Mouse (Mus musculus) embryonic facial prominence, embryonic 13.5 days (tissue): ENCODE measurements around the gene Sntb2. TPM values are rescaled to one million over a fixed set of nuclear protein-coding genes. Genes with fewer than 3 reads are reported as not detected.
"Not testable (repeated sequence)": the region's sequence is repeated elsewhere in the genome, so short reads cannot be mapped to it uniquely, and the experiment has no call there.

ENCODE experiments used
- ATAC-seq: fragments of 200-750 bp; cut with Nextera tagmentation; 2 replicates; pipeline ENCODE4 v1.8.0; 2017; ENCODE audit warnings: low read depth; ENCODE audit not compliant: insufficient number of reproducible peaks, insufficient read depth, low FRiP score, low TSS enrichment
- H3K27ac ChIP-seq: fragments of 300-500 bp; sonication (generic); 2 replicates; pipeline ENCODE4 v1.5.1; 2015; ENCODE audit warnings: moderate library complexity, mild to moderate bottlenecking, inconsistent platforms
- H3K27me3 ChIP-seq: fragments of 300-500 bp; sonication (generic); 2 replicates; pipeline ENCODE4 v1.6.1; 2015; ENCODE audit warnings: mild to moderate bottlenecking, inconsistent platforms
- H3K36me3 ChIP-seq: fragments of 300-500 bp; sonication (generic); 2 replicates; pipeline ENCODE4 v1.6.1; 2015; ENCODE audit warnings: mild to moderate bottlenecking, inconsistent platforms
- H3K4me1 ChIP-seq: fragments of 300-500 bp; sonication (generic); 2 replicates; pipeline ENCODE4 v1.6.1; 2015; ENCODE audit warnings: inconsistent platforms
- H3K4me2 ChIP-seq: fragments of 300-500 bp; sonication (generic); 2 replicates; pipeline ENCODE4 v1.6.1; 2015; ENCODE audit warnings: moderate library complexity, mild to moderate bottlenecking, inconsistent platforms
- H3K4me3 ChIP-seq: fragments of 300-500 bp; sonication (generic); 2 replicates; pipeline ENCODE4 v1.5.1; 2015; ENCODE audit warnings: mild to moderate bottlenecking, inconsistent platforms
- H3K9ac ChIP-seq: fragments of 300-500 bp; sonication (generic); 2 replicates; pipeline ENCODE4 v1.6.1; 2015; ENCODE audit warnings: mild to moderate bottlenecking, inconsistent platforms
- H3K9me3 ChIP-seq: fragments of 300-500 bp; sonication (generic); 2 replicates; pipeline ENCODE4 v1.6.1; 2016; ENCODE audit warnings: inconsistent platforms
- WGBS: fragments of 180-500 bp; shearing (Covaris S2); methylation state at CpG from one replicate; pipeline ENCODE4 v1.1.7; 2015; ENCODE audit warnings: mixed read lengths; 5-methylcytosine and 5-hydroxymethylcytosine counted together
- polyA plus RNA-seq: library from polyadenylated mRNA; unstranded; fragments of >200 nt; fragmentation: Nextera tagmentation; extraction: Ambion mirVana; gene quantifications from 2 replicates; pipeline ENCODE4 v1.2.1, GENCODE M21; 2015

Gene Sntb2
- polyA plus RNA-seq, 1 experiment from 2014 or later = 20.1 TPM

DNA sequence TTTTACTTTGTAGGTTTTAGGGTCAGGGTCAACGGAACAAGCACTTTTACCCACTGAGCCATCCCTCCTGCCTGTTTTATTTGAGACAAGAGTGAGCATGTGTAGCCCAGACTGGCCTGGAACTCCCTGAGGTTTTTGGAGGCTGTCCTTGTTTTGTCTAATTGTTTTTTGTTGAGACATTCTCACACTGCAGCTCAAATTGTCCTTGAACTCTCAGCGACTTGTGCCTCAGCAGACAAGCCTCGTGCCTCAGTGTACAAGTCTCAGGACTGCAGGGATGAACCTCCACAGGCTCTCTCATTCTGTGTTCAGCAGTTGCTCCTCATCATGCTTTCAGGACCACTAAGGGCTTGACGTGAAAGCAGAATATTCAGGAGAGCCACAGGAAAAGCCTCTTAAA lies 16.2 kb downstream of the Sntb2 start:
- H3K9me3 ChIP-seq = no peaks in the 10 kb centered on the region
- no peak overlapping the region for H3K9ac ChIP-seq
- H3K4me2 ChIP-seq = no peak overlapping the region
- 0 out of 2 replicates have a peak, but pooled peaks cover 3% of the 10 kb centered on the region for H3K36me3 ChIP-seq
- H3K4me1 ChIP-seq = peaks cover 3% of the 10 kb centered on the region; the same call in 1 of the 2 replicates
- 64% methylated on average over 4 of the region's 4 CpGs for WGBS
- no peak overlapping the region for H3K4me3 ChIP-seq
- H3K27me3 ChIP-seq = no peaks in the 10 kb centered on the region
- ATAC-seq = no peak
- no peak overlapping the region for H3K27ac ChIP-seq

DNA sequence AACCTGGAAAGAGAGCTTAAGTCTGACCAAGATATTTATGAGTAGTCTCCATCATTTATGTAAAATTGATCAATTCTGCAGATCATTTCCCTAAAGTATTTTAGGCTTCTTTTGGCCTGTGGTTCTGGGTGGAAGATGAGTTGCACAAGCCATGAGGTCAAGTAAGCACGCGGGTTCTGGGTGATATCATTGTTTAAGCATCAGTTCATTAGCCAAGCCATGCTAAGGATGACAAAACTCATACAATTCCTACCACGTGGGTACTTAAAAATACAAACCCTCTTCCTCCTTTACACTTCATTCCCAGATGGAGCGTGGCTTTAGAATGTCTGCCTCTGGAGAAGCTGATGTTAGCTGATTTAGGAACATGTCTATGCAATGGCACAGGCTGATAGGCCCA lies 18.0 kb downstream of the Sntb2 start:
- 81% methylated on average over 4 of the region's 4 CpGs for WGBS
- no peak for ATAC-seq
- H3K36me3 ChIP-seq = 0 out of 2 replicates have a peak, but pooled peaks cover 3% of the 10 kb centered on the region
- no peak overlapping the region for H3K4me3 ChIP-seq
- H3K4me2 ChIP-seq = no peak overlapping the region
- H3K4me1 ChIP-seq = peaks cover 3% of the 10 kb centered on the region; the same call in 1 of the 2 replicates
- no peak overlapping the region for H3K27ac ChIP-seq
- H3K9me3 ChIP-seq = no peaks in the 10 kb centered on the region
- H3K27me3 ChIP-seq = no peaks in the 10 kb centered on the region
- H3K9ac ChIP-seq = no peak overlapping the region

DNA sequence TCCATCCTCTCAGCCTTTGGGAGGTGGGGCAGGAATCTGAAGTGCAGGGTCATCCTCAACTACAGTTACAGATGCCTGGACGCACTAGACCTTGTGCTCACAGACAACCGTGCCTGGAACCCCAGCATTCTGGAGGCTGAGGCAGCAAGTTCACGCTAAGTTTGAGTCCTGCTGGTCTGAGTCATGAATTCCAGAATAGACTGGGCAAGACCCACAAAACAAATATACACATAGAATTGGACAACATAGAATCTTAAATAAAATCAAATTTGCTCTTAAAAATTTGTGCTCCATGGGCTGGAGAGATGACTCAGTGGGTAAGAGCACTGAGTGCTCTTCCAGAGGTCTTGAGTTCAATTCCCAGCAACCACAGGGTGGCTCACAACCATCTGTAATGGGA lies 21.5 kb downstream of the Sntb2 start:
- Histone ChIP-seq H3K36me3 (no peaks in the 10 kb centered on the region), H3K9ac (no peak overlapping the region), H3K4me2 (no peak overlapping the region), H3K9me3 (no peaks in the 10 kb centered on the region), H3K27ac (no peak overlapping the region), H3K4me3 (no peak overlapping the region), H3K27me3 (no peaks in the 10 kb centered on the region), H3K4me1 (no peaks in the 10 kb centered on the region)
- ATAC-seq = no peak
- 89% methylated on average over 3 of the region's 3 CpGs for WGBS

DNA sequence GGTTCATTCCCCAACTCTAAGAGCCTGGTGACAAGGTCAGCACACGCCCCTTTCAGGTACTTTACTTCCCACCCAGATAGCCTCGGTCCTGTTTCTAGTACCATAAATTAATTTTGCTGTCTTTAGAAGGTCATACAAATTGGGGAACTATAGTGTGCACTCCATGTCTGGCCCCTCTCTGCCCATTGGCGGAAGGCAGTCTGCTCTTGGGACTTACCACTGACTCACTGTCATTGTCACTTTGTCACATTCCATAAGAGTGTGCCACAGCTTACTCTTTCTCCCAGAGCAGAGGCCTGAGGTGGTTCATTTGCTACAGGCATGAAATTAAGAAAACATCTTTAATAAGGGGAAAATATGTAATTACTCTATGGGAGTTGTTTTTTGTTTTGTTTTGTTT lies 22.7 kb downstream of the Sntb2 start:
- Histone ChIP-seq H3K4me1 (peaks cover 6% of the 10 kb centered on the region), H3K27ac (no peak overlapping the region), H3K27me3 (no peaks in the 10 kb centered on the region), H3K36me3 (no peaks in the 10 kb centered on the region), H3K4me2 (no peak overlapping the region), H3K9ac (no peak overlapping the region), H3K4me3 (no peak overlapping the region), H3K9me3 (no peaks in the 10 kb centered on the region)
- no peak for ATAC-seq
- 87% methylated on average over 3 of the region's 3 CpGs for WGBS

DNA sequence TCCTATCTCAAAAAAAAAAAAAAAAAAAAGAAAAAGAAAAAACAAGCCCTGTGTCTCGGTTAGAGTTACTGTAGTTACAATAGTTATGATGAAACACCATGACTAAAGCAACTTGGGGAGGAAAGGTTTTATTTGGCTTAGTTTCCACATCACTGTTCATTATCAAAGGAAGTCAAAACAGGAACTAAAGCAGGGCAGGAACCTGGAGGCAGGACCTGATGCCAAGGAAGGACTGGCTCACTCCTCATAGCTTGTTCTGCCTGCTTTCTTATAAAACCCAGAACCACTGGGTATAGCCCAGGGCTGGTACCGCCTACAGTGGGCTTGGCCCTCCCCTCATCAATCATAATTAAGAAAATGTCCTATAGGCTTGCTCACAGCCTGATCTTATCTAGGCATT lies 24.1 kb downstream of the Sntb2 start:
- H3K9me3 ChIP-seq = no peaks in the 10 kb centered on the region
- no peak for ATAC-seq
- WGBS = 74% methylated on average over 2 of the region's 2 CpGs

DNA sequence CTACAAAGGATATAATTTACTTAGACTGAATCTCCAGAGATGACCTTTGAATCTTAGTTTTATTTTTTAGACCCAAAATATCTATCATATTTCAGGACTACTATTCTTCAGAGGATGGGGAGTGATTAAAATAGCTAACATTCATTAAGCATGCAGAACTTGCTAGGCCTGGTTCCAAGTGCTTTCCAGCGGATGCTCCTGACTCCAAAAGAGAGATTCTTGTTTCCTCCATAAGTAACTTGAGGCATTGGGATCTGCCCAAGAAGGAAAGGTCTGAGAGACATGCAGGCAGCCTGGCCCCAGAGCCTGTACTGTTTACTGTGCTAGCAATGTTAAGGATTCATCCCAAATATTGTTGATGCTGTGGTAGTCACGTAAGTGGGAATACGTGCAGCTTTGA lies 26.8 kb downstream of the Sntb2 start:
- H3K9ac ChIP-seq = no peak overlapping the region
- peaks cover 10% of the 10 kb centered on the region for H3K4me1 ChIP-seq
- no peaks in the 10 kb centered on the region for H3K27me3 ChIP-seq
- H3K9me3 ChIP-seq = no peaks in the 10 kb centered on the region
- H3K4me3 ChIP-seq = no peak overlapping the region
- H3K36me3 ChIP-seq = no peaks in the 10 kb centered on the region
- no peak for ATAC-seq
- no peak overlapping the region for H3K4me2 ChIP-seq
- 70% methylated on average over 3 of the region's 3 CpGs for WGBS
- H3K27ac ChIP-seq = no peak overlapping the region

More for the DNA sequence above, 24.1 kb downstream of the Sntb2 start:
- H3K27me3 ChIP-seq = no peaks in the 10 kb centered on the region
- H3K4me3 ChIP-seq = no peak overlapping the region
- H3K36me3 ChIP-seq = no peaks in the 10 kb centered on the region
- H3K4me1 ChIP-seq = peaks cover 10% of the 10 kb centered on the region
- H3K9ac ChIP-seq = no peak overlapping the region
- no peak overlapping the region for H3K27ac ChIP-seq
- no peak overlapping the region for H3K4me2 ChIP-seq

DNA sequence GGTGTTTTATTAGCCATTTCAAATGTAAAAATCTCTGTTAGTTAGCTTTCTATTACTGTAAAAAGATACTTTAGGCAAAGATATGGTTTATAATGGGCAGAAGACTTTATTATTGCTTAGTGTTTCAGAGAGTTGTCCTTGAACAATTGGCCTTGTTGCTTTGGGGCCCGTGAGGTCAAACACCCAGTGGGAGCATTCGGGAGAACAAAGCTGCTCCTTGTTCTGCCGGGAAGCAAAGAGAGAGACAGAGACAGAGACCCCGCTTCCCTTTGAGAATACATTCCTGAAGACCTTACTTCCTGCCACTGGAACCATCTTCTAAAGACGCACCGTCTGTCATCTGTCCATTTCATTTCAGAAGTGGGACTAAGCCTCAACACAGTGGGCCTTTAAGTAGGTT lies 27.8 kb downstream of the Sntb2 start:
- WGBS = 31% methylated on average over 6 of the region's 6 CpGs

DNA sequence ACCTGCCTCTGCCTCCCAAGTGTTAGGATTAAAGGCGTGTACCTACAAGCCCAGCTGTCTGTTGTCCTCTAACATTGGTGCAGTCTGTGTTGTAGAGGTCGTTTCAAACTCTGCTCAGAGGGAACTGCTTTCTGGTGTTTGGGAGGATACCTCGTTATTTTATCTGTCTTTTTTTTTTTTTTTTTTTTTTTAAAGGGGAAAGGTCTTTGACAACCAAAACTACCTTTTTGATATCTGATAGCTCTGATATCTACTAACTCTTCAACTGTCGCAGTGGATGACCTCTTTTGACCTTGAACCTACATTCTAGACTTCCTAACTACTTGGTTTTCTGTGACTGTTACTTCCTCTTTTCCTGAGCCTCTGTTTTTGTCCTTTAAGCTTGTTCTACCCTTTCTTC lies 29.0 kb downstream of the Sntb2 start:
- 54% methylated on average over 4 of the region's 4 CpGs for WGBS
- H3K4me3 ChIP-seq = no peak overlapping the region
- H3K27me3 ChIP-seq = no peaks in the 10 kb centered on the region
- peaks cover 10% of the 10 kb centered on the region for H3K4me1 ChIP-seq
- no peak for ATAC-seq
- no peaks in the 10 kb centered on the region for H3K36me3 ChIP-seq
- no peak overlapping the region for H3K9ac ChIP-seq
- no peaks in the 10 kb centered on the region for H3K9me3 ChIP-seq
- H3K27ac ChIP-seq = no peak overlapping the region
- H3K4me2 ChIP-seq = no peak overlapping the region

More for the DNA sequence above, 27.8 kb downstream of the Sntb2 start:
- H3K4me3 ChIP-seq = no peak overlapping the region
- H3K4me2 ChIP-seq = no peak overlapping the region
- H3K4me1 ChIP-seq = peaks cover 10% of the 10 kb centered on the region
- H3K27ac ChIP-seq = no peak overlapping the region
- H3K27me3 ChIP-seq = no peaks in the 10 kb centered on the region
- H3K9me3 ChIP-seq = no peaks in the 10 kb centered on the region
- ATAC-seq = no peak
- H3K9ac ChIP-seq = no peak overlapping the region
- H3K36me3 ChIP-seq = no peaks in the 10 kb centered on the region

DNA sequence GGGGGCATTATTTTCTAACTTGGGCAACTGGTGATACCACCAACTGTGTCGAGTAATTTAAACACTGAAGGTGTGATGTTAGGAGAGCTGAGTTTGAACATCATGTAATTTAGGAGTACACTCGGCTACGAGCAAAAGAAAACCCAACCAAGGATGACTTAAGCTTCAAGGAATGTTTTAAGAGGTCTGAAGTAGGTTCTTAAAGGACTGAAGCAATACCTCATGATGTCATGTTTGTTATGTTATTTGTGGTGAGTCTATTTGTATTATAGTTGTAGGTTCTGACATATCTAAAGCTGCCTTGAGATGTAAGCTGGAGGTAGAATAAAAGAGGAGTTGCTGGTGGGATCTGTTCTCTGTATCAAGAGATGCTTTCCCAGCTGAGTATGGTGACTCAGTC lies 34.4 kb downstream of the Sntb2 start:
- Histone ChIP-seq H3K9ac (no peak overlapping the region), H3K4me3 (no peak overlapping the region), H3K27me3 (no peaks in the 10 kb centered on the region), H3K4me2 (no peak overlapping the region), H3K4me1 (peaks cover 3% of the 10 kb centered on the region; the same call in 1 of the 2 replicates), H3K36me3 (no peaks in the 10 kb centered on the region), H3K27ac (no peak overlapping the region), H3K9me3 (no peaks in the 10 kb centered on the region)
- WGBS = 84% methylated on average over 3 of the region's 3 CpGs
- ATAC-seq = no peak

DNA sequence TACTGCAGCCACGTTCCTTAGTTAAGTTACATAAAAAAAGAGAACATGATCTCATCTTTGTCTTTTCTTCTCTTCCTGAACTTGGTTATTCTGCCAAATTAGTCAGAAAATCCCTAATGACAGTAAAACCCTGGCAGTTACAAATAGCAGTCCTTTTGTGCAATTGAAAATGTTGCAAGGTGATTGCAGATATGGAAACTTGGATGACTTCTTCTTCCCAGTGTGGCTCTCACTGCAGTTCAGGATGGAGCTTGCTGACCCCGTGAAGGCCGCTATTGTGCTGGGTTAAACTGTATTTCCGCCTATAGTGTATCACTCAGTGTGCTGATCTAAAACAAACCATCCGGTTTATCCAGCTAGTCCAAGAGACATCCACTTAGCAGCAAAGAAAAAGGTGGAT lies 36.4 kb downstream of the Sntb2 start:
- no peak overlapping the region for H3K9ac ChIP-seq
- H3K36me3 ChIP-seq = no peaks in the 10 kb centered on the region
- WGBS = 67% methylated on average over 5 of the region's 5 CpGs
- H3K27me3 ChIP-seq = no peaks in the 10 kb centered on the region
- no peak overlapping the region for H3K4me2 ChIP-seq
- no peak overlapping the region for H3K4me3 ChIP-seq
- no peak for ATAC-seq
- no peaks in the 10 kb centered on the region for H3K9me3 ChIP-seq
- H3K4me1 ChIP-seq = peaks cover 10% of the 10 kb centered on the region; the same call in 1 of the 2 replicates
- no peak overlapping the region for H3K27ac ChIP-seq

DNA sequence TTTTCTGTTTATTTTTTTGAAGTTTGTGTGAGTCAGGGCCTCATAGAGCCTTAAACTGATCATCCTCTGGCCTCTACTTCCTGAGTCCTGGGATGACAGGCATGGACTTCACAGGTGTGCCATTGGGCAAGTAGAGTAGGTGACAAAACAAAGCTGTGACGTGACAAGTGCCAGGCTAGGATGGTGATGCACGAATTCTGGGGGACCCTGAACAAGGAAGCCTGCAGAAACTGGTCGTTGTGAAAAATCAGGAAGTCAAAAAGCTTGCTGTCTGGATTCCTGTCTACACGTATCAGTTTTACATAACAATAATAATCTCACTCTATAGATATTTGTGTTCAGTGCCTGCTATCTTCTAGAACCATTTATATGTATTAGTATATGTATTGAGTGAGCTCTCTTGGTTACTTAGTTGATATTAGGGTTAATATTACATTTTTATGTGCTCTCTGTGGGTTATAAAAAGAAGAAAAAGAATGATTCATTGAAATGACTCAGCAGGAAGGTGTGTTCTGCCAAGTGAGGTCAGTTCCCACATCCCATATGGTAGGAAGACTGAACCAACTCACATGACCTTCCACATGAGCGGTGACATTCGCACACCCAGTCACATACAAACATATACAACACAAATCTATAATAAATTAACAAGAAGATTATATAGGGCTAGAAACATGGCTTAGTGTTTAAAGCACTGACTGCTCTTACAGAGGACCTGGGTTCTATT lies 37.2 kb downstream of the Sntb2 start:
- Histone ChIP-seq H3K4me2 (no peak overlapping the region), H3K9me3 (no peaks in the 10 kb centered on the region), H3K9ac (no peak overlapping the region), H3K4me3 (no peak overlapping the region), H3K27me3 (no peaks in the 10 kb centered on the region), H3K36me3 (no peaks in the 10 kb centered on the region), H3K27ac (peak overlapping the region; percentile 28; the same call in 1 of the 2 replicates), H3K4me1 (peaks cover 10% of the 10 kb centered on the region; the same call in 1 of the 2 replicates)
- no peak for ATAC-seq
- WGBS = 79% methylated on average over 6 of the region's 6 CpGs

DNA sequence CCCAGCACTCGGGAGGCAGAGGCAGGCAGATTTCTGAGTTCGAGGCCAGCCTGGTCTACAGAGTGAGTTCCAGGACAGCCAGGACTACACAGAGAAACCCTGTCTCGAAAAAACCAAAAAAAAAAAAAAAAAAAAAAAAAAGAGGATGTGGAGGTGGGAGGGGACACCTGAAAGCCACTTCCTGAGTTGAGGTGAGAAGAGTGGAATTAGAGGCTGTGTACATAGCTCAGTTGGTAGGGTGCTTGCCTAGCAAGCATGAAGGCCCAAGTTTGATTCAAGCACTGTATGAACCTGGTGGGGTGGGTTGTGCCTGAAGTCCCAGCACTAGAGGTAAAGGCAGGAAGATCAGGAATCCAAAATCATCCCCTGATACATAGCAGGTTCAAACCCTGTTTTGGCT lies 38.0 kb downstream of the Sntb2 start:
- H3K9me3 ChIP-seq, H3K27ac ChIP-seq, H3K4me2 ChIP-seq, H3K9ac ChIP-seq, H3K4me3 ChIP-seq, H3K36me3 ChIP-seq, ATAC-seq, H3K27me3 ChIP-seq: not testable (repeated sequence)
- peaks cover 11% of the 10 kb centered on the region for H3K4me1 ChIP-seq
- WGBS = 90% methylated on average over 3 of the region's 3 CpGs
